Mouse (Mus musculus) ES-Bruce4 (cell line): Measurements from ENCODE around the gene Prkg1. TPM values are rescaled to one million over a fixed set of nuclear protein-coding genes. Genes with fewer than 3 reads are reported as not detected.

Experiments
- H3K27ac ChIP-seq: 2 replicates; pipeline ENCODE4 v1.5.1; 2012; ENCODE audit warnings: low read length, inconsistent platforms; ENCODE audit not compliant: insufficient read depth
- H3K27me3 ChIP-seq: 2 replicates; pipeline ENCODE4 v1.6.1; 2012; ENCODE audit warnings: mild to moderate bottlenecking, low read length, inconsistent platforms; ENCODE audit not compliant: control insufficient read depth, poor library complexity, insufficient read depth, severe bottlenecking
- H3K36me3 ChIP-seq: 2 replicates; pipeline ENCODE4 v1.6.1; 2012; ENCODE audit warnings: inconsistent platforms, mild to moderate bottlenecking, low read length, moderate library complexity; ENCODE audit not compliant: control insufficient read depth, poor library complexity, insufficient read depth, severe bottlenecking
- H3K4me1 ChIP-seq: one replicate; pipeline ENCODE4 v1.8.1; 2011; ENCODE audit warnings: low read length; ENCODE audit not compliant: control insufficient read depth, insufficient read depth
- H3K4me3 ChIP-seq: 2 replicates; pipeline ENCODE4 v1.5.1; 2011; ENCODE audit warnings: low read depth, mild to moderate bottlenecking, low read length
- H3K9ac ChIP-seq: 2 replicates; pipeline ENCODE4 v1.6.1; 2012; ENCODE audit warnings: low read depth, mild to moderate bottlenecking, inconsistent platforms; ENCODE audit not compliant: poor library complexity, severe bottlenecking
- H3K9me3 ChIP-seq: replicated peaks from 2 replicates; pipeline ENCODE4 v1.6.1; 2012; ENCODE audit warnings: mild to moderate bottlenecking, low read length, inconsistent platforms; ENCODE audit not compliant: control insufficient read depth, poor library complexity, insufficient read depth, severe bottlenecking
- CTCF ChIP-seq: IDR thresholded peaks from one replicate; pipeline ENCODE4 v1.8.1; 2011; ENCODE audit warnings: low read depth, low read length
- EP300 ChIP-seq: IDR thresholded peaks from 2 replicates; pipeline ENCODE4 v1.6.1; 2011; ENCODE audit warnings: low read depth, low read length; ENCODE audit not compliant: insufficient read depth
- POLR2A ChIP-seq: IDR thresholded peaks from one replicate; pipeline ENCODE4 v1.8.1; 2011; ENCODE audit warnings: low read length; ENCODE audit not compliant: insufficient read depth
- polyA plus RNA-seq: library from polyadenylated mRNA; stranded (reverse); fragments of >200 nt; gene quantifications from 2 replicates; pipeline ENCODE4 v1.2.4, GENCODE M21; 2011; ENCODE audit warnings: low read depth; ENCODE audit not compliant: missing spikeins, insufficient read depth, insufficient read length

The Prkg1 gene
- polyA plus RNA-seq, 1 experiment = 0.46 TPM

- H3K9me3 ChIP-seq = no peaks in the 10 kb centered on the region
- no peak overlapping the region for H3K27ac ChIP-seq
- no peaks in the 10 kb centered on the region for H3K36me3 ChIP-seq
- no peaks in the 10 kb centered on the region for H3K4me1 ChIP-seq
- peaks cover 2% of the 10 kb centered on the region; the same call in 1 of the 2 replicates for H3K27me3 ChIP-seq
- no peak for TF ChIP-seq CTCF
- no peak for TF ChIP-seq EP300
- no peak for TF ChIP-seq POLR2A
- no peak overlapping the region for H3K9ac ChIP-seq
- no peak overlapping the region for H3K4me3 ChIP-seq
These were observed 1248.1 kb downstream of the Prkg1 start for GRCm38 (mm10) chr19:30516771-30517170.

Other genes with a start within 250 kb of the Prkg1 start
- gene A1cf, start 103.7 kb upstream of the Prkg1 start, polyA plus RNA-seq = not detected in 2 replicates